Mouse (Mus musculus): ENCODE measurements around the gene Rasgef1b.

Rasgef1b gene

DNA sequence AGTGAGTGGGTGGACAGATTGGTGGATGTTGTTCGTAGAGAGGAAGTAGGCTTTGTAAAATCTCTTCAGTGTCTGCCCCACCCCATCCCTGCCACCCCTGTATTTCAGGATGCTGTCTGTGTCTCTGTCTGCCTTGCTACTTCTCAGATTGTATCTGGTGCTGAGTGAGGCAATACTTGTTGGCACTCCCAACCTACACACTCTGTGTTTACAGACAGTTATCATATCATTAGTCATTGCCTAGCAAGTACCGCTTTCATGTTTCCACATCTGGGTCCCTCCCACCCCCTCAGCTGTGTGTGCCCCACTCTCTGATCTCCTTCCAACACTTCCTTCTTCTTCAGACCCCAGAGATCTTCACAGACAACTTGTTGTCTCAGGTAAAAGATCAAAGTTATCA is 525.4 kb downstream of the Rasgef1b start:
- peak; percentile 9 for DNase-seq (ENCODE audit: low read depth)

DNA sequence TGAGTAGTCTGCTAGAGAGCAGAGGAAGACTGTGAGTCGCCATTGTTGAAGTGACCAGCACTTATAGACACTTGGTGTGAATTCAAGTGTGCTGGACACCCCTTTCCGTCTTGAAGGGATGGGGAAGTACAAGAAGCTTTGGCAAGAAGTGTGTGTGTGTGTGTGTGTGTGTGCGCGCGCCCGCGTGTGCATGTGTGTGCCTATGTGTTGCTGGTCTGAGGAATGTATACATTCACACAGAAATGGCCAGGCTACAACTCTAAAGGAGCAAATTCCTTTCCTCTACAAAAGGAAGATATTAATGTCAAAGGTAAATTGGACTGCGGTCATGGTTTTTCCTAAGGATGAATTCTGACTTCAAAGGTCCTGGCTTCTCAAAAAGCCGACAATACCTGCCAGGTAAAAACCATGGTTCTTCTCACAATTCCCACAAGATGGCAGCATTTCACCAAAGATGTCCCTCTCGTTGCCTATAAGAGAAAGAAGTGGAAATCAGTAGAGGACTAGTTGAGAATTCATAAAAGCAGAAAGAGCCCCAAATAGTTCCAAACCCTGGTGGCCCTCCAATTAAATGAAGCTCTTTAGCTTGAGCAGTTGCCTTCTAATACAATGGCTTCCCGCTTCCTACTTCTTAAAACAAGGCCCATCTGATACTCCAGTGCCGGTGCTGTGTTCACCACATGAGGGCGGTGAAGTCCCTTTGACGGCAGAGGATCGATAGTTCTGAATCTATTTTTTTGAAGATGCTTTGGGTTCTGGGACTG is 526.6 kb downstream of the Rasgef1b start:
- peak; percentile 43 for DNase-seq (ENCODE audit: low read depth)

- no peak for DNase-seq (ENCODE audit: low read depth)
Measured at GRCm38 (mm10) chr5:99195436-99195835, 533.4 kb downstream of the Rasgef1b start.

GRCm38 (mm10) chr5:99190941-99191800 is 537.7 kb downstream of the Rasgef1b start:
- no peak for DNase-seq (ENCODE audit: low read depth)

GRCm38 (mm10) chr5:99183637-99184036 is 545.2 kb downstream of the Rasgef1b start:
- no peak for DNase-seq (ENCODE audit: low read depth)

DNA sequence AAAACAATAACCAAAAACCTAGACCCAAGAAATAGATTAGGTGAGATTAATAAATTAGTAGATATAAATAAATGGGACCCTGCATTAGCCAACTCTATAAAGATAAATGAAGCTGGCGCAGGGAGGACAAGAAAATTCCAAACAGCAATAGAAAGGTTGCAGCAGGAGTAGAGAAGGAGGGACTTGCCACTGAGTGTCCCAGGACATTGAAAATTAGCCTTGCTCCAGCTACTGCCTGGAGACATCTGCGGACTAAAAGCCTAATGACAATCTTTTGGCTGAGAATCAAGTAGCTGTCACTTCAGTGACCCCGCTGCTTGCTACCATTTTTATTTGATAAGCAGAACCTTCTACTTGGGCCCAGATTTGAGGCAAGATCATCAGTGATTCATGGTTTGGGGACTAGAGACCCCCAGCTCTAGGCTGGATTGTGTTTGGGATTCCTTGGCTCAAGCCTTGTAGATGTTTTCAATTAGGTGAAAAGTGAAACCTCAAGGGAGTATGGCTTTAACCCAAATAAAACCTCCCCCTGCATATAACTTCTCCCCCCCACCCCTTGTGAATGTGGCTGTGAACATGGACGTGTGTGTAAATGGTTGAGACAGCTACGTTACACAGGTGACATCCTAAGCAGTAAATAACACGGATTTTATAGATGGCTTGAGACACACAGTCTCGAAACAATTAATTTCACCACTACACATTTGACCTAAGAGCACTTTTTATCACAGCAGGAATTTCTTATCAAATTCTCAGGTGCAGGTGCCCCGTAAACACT is 554.1 kb downstream of the Rasgef1b start:
- no peak for DNase-seq (ENCODE audit: low read depth)

GRCm38 (mm10) chr5:99169836-99170235 is 559.0 kb downstream of the Rasgef1b start:
- no peak for DNase-seq (ENCODE audit: low read depth)

GRCm38 (mm10) chr5:99167767-99168166 is 561.1 kb downstream of the Rasgef1b start:
- no peak for DNase-seq (ENCODE audit: low read depth)

Data from 416B (cell line).